Mouse (Mus musculus) cortical plate, adult 2 months (tissue): ENCODE results near the gene Dbi.

ENCODE experiments used
- CTCF ChIP-seq: fragments of 200-500 bp; IDR thresholded peaks from 2 replicates; pipeline ENCODE4 v1.5.1; 2011; ENCODE audit warnings: mild to moderate bottlenecking, control low read depth, low read length; ENCODE audit not compliant: insufficient read depth; ENCODE audit errors: extremely low read depth
- POLR2A ChIP-seq: fragments of 200-500 bp; IDR thresholded peaks from 2 replicates; pipeline ENCODE4 v1.6.1; 2011; ENCODE audit warnings: mild to moderate bottlenecking, low read length, control low read depth; ENCODE audit not compliant: insufficient read depth; ENCODE audit errors: extremely low read depth

- TF ChIP-seq CTCF: peak; percentile 70
- no peak for TF ChIP-seq POLR2A
Measured at GRCm38 (mm10) chr1:120098327-120098726, 22.6 kb downstream of the Dbi start.
